Mouse (Mus musculus): ENCODE data around the gene Slc25a19. TPM values are rescaled to one million over a fixed set of nuclear protein-coding genes. Genes with fewer than 3 reads are reported as not detected.
"Not testable (repeated sequence)": the region's sequence is repeated elsewhere in the genome, so short reads cannot be mapped to it uniquely, and the experiment has no call there.

Slc25a19 gene
- total RNA-seq (2022) = 10 to 100 TPM; 35.7 to 45.7 (median 40.7) TPM

DNA sequence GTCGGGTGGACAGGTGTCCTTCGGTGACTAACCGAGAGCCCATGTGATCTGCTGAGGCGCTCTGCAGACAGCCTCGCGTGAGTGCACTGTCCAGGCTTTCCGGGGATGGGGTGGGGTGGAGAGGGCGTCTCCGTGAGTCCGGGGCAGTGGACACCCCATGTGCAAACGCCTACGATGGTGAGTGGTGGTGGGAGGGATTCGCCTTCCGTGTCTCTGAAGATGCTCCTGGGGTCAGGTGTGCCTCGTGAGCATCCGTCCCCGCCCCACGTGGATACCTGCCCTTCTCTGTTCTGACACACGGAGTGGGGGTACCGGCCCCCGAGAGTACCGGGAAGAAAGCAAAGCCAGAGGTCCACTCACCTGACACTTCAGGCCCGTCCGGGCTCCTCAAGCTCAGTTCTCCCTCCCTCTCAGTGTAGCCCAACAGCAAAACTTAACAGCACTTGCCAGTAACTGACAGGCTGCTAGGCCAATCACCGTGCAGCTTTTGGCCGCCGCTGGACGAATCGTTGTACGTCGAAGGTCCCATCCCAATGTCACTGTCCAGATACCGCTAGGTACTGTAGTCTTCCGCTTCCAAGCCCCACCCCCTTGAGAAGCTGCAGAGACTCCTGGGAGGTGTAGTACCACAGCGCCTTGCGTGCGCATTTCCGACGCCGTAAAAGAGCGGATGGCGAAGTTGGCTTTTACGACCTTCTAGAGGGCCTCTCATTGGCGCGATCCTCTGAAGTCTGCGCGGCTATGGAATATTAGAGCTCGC, at the start of gene Slc25a19:
Gene Slc25a19, minus strand, starts transcription at position 591 of the 760 bp plus-strand sequence.
- peak; percentile 99 for DNase-seq (ENCODE audit: low spot score in 2 of 2)

GRCm38 (mm10) chr11:115677511-115677910, 49.4 kb upstream of the Slc25a19 start:
- DNase-seq (ENCODE audit: low spot score in 2 of 2) = no peak

DNA sequence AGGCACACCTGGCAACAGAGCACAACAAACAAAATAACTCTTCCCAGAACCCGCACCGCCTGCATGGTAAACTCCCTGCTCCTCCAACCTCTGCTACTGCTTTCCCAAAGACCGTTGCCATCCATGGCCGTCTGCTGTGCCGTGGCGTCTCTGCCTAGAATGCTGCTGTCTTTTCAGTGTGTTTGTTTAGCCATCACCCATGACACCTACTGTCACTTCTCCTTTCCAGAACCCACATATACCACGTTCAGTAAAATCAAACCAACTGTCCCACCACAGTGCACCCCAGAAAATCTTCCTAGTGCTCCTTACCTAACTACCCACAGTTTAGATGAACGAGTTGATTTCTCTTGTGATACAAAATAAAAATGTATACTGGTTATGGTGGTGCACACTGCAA, 48.6 kb upstream of the Slc25a19 start:
- no peak for DNase-seq (ENCODE audit: low spot score in 2 of 2)

- no peak for DNase-seq (ENCODE audit: low spot score in 2 of 2)
These were observed 46.3 kb upstream of the Slc25a19 start for GRCm38 (mm10) chr11:115674235-115674865.

DNA sequence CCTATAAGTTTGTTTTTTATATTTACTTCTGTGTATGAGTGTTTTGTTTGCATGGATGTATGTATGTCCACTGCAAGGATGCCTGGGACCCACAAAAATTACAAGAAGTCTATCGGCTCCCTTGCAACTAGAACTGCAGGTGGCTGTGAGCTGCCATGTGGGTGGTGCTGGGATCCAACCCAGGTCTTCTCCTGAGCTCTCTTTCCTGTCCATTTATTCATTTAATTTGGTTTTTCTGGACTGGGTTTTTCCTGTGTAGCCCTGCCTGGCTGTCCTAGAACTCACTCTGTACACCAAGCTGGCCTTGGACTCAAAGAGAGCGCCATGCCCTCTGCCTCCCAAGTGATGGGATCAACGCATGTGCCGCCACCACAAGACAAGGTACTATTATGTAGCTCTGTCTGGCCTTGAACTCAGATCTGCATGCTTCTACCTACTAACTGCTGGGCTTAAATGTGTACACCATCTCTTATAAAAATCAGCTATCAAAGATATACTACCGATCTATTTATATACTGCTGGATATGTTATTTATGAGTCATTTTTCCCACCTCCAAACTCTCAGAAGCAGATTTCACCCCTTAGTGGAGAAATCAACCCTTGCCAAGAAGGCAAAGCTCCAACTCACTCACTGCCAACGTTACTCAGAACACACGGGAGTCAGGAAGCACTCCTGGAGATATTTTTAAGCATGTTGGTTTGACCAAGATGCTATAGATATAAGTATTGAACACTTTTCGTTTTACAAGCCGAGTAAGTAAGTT, 45.6 kb upstream of the Slc25a19 start:
- DNase-seq (ENCODE audit: low spot score in 2 of 2) = no peak

GRCm38 (mm10) chr11:115672226-115672987, 44.3 kb upstream of the Slc25a19 start:
- no peak for DNase-seq (ENCODE audit: low spot score in 2 of 2)

GRCm38 (mm10) chr11:115670451-115671050, 42.5 kb upstream of the Slc25a19 start:
- DNase-seq (ENCODE audit: low spot score in 2 of 2) = no peak

DNA sequence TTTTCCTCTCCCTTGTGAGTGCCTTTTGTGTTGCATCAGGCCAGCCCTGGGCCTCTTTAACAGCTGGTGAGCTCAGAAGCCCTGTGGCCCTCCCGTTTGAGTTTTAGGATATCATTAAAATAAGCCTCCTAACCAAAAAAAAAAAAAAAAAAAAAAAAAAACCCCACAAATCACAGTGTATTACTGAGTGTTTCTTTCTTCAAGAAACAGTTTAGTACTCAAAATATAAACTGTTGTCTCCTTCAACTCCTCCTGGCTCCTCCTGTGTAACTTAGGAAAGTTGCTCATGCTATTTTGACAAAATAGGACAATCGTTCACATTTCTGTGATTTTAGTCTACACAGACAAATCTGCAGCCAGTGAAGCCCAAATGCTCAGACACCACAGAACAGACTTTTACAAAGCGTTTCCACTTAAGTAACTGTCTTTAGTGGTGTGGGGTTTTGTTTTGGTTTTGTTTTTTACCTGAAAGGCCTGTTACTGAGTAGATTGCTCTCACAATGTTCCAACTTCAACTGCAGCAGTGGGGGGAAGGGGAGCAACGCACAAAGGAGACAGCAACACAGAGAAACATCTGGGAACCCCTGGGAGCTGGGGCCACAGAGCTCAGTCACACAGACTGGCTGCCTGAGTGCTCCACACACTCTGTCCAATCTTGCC, 35.7 kb upstream of the Slc25a19 start:
- no peak for DNase-seq (ENCODE audit: low spot score in 2 of 2)

DNA sequence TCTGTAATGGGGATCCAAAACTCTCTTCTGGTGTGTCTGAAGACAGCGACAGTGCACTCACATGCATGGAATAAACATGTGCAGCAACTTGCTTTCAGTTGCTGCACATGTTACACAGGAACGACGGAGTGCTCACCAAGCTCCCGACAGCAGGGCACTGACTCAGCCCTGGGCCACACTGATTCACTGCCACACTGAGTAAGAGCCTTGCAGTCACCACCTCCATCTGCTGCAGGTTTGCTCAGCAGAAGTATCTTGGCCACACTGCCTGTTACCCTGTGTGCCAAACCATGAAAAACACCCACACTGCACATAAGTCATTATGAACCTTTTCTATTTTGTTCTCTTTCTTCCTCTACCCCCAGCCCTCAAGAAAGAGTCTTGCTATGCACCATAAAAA, 32.3 kb upstream of the Slc25a19 start:
- DNase-seq (ENCODE audit: low spot score in 2 of 2) = no peak

DNA sequence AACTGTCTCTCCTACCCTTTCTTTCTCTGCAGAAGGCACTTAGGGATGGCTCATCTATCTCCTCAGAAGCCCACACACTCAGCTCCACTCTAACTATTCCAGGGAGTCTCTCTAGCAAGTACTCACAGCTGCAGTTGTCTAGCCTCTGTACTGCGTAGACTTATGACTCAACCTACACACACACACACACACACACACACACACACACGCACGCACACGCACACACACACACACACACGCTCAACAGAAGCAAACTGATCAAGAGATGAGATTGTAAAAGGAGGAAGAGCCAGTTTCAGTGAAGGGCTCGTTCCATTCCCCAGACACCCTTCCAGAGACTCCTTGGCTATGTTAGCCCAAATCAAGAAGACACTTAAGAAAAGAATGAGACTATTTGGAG, 30.4 kb upstream of the Slc25a19 start:
- no peak for DNase-seq (ENCODE audit: low spot score in 2 of 2)

DNA sequence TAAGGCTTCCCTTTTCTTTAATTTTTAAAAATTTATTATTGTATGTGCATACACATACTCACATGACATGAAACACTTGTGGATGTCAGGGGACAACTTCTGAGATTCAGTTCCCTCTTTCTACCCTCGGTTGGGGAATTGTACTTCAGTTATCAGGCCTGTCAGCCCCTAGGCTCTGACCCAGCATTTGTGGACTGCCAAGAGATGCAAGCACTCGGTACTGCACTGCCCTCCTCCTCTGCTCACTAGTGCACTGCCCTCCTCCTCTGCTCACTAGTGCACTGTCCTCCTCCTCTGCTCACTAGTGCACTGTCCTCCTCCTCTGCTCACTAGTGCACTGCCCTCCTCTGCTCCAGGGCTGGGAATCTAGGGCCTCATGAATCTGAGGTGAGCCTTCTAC, 26.0 kb upstream of the Slc25a19 start:
- no peak for DNase-seq (ENCODE audit: low spot score in 2 of 2)

DNA sequence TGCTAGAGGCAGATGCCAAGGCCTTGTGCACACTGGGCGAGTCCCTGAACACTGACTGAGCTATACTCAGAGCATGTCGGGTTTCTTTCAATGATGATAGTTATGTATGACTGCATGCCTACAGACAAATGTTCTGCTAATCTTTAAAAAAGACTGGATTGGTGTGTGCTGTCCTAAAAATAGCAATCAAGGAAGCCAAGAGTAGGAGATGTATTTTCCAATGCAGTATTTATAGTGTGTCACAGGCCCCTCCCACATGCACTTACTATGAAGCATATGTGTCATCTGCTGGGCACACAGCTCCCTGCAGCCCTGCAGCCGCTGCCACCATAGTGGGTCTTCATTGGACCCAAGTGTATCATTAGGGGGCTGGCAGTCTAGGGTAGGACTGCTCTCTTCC, 25.1 kb upstream of the Slc25a19 start:
- DNase-seq (ENCODE audit: low spot score in 2 of 2) = no peak

DNA sequence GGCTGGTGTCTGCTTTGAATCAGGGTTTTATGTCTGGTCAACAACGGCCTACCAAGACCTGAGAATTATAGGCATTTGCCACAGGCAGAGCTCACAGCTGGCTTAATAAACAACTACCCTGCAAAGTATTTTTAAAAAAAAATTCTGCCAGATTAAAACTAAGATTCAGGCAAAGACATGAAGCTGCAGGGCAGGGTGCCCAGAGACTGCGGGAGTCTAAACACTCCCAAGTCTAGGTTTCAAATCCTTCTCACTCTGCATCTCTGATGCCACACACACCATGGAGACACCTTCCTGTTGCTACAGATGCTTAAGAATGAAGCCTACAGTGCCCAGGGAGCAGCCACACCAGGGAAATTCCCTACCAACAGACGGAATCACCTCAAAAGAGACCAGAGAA, 23.6 kb upstream of the Slc25a19 start:
- DNase-seq (ENCODE audit: low spot score in 2 of 2) = no peak

DNA sequence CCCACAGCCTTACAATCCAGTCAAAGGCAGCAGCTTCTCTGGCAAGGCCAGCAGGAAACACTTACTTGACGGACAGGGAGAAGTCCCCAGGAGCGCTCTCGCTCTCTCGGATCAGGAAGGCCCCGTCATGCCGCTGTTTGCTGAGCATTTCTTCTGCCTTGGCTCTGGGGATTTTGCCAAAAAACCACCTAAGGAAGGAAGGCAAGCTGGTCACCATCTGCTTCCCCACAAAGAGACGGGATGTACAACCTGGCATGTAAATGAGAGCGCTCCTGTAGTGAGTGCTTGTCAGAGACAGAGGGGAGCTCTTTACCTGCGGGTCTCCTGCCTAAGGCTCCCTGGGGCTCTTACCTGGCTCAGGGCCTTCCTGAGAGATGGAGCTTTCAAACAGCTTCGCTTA, 21.6 kb upstream of the Slc25a19 start:
- DNase-seq (ENCODE audit: low spot score in 2 of 2) = no peak

GRCm38 (mm10) chr11:115647459-115647858, 19.4 kb upstream of the Slc25a19 start:
- DNase-seq (ENCODE audit: low spot score in 2 of 2) = no peak

GRCm38 (mm10) chr11:115646439-115646838, 18.3 kb upstream of the Slc25a19 start:
- DNase-seq (ENCODE audit: low spot score in 2 of 2) = no peak

DNA sequence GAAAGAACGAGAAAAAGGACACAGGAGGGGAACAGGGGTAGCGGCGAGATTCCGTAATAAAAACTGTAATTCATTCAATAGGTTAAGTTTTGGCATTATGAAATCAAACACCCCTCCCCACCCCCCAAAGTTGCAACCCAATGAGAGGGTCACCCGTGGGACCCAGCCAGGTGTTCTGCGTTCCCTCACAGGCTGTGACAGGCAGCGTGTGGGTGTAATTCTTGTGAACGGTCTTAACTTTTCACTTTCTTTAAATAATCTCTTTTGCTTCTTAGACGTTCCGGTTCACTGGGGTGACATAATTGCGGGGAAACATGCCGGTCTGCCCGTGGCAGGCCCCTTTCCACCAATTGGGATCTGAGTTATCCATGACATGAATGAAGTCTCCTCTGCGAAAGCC, 17.4 kb upstream of the Slc25a19 start:
- DNase-seq (ENCODE audit: low spot score in 2 of 2) = not testable (repeated sequence)

GRCm38 (mm10) chr11:115644308-115644707, 16.2 kb upstream of the Slc25a19 start:
- no peak for DNase-seq (ENCODE audit: low spot score in 2 of 2)

DNA sequence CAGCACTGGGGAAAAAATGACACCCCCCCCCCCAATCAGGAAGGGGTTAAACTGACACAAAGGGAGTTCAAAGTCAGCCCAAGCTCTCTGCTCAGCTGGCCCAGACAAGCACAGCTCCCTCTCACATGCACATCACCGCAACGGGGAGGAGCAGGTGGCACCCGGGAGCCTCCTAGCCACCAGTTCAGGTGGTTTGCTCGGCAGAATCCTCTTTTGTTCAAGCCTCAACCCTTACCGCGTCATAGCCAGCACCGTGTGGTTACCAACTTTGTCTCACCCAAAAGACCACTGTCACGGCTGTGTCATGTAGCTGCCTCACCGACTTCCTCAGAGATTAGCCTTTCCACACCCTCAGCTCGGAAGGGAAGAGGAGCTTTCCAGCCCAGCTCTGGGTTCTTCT, 15.2 kb upstream of the Slc25a19 start:
- no peak for DNase-seq (ENCODE audit: low spot score in 2 of 2)

DNA sequence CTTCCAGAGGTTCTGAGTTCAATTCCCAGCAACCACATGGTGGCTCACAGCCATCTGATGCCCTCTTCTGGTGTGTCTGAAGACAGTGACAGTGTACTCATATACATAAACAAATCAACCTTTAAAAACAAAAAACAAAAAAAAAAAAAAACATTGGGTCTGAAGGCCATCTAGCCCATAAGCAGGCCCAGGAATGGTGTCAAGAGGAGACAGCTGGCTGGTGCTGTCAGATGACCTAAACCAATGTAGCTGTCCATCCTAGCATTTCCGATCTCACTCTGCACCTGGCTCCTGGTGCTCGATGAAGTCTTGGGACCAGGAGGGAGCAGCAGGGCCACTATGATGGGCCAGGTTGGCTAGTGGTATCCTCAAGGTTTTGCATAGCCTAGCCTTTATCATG, 14.6 kb upstream of the Slc25a19 start:
- no peak for DNase-seq (ENCODE audit: low spot score in 2 of 2)

- DNase-seq (ENCODE audit: low spot score in 2 of 2) = no peak
These were observed 13.6 kb upstream of the Slc25a19 start for GRCm38 (mm10) chr11:115641664-115642036.
